Mouse (Mus musculus) MEL (cell line): Measurements from ENCODE around the gene Jdp2. TPM values are rescaled to one million over a fixed set of nuclear protein-coding genes. Genes with fewer than 3 reads are reported as not detected.

Experiments used
- DNase-seq: peaks from one replicate; pipeline ENCODE4 v3.0.0; 2011; ENCODE audit warnings: low read depth, low spot score
- H3K27ac ChIP-seq: 2 replicates; pipeline ENCODE4 v1.5.1; 2012; ENCODE audit warnings: low read depth, mild to moderate bottlenecking, control low read depth, low read length, moderate library complexity; ENCODE audit not compliant: control insufficient read depth
- H3K27me3 ChIP-seq, 2 experiments: fragments of 150-350 bp in 1 of 2; sonication (generic) in 1 of 2; 2 replicates each; pipeline ENCODE4 v1.6.1; 2012; ENCODE audit warnings: low read length in 2 of 2, mild to moderate bottlenecking in 2 of 2, improper control_type of control experiment in 1 of 2, moderate library complexity in 1 of 2; ENCODE audit not compliant: insufficient read depth in 2 of 2, control insufficient read depth in 1 of 2
- H3K36me3 ChIP-seq, 2 experiments: 2 replicates each; pipeline ENCODE4 v1.6.1; 2012 to 2014; ENCODE audit warnings: low read length in 2 of 2, improper control_type of control experiment in 1 of 2, inconsistent platforms in 1 of 2, mild to moderate bottlenecking in 1 of 2; ENCODE audit not compliant: insufficient read depth in 2 of 2, control insufficient read depth in 1 of 2
- H3K4me1 ChIP-seq, 2 experiments: fragments of 150-350 bp in 1 of 2; sonication (generic) in 1 of 2; 2 replicates each; pipeline ENCODE4 v1.6.1; 2012; ENCODE audit warnings: low read length in 2 of 2, improper control_type of control experiment in 1 of 2, mild to moderate bottlenecking in 1 of 2; ENCODE audit not compliant: insufficient read depth in 2 of 2, control insufficient read depth in 1 of 2
- H3K4me3 ChIP-seq, 2 experiments: fragments of 150-350 bp in 1 of 2; sonication (generic) in 1 of 2; 2 replicates each; pipeline ENCODE4 v1.5.1; 2012; ENCODE audit warnings: low read depth in 2 of 2, low read length in 2 of 2, mild to moderate bottlenecking in 2 of 2, moderate library complexity in 2 of 2, control low read depth in 1 of 2, improper control_type of control experiment in 1 of 2; ENCODE audit not compliant: control insufficient read depth in 1 of 2, insufficient read depth in 1 of 2
- H3K79me2 ChIP-seq: 2 replicates; pipeline ENCODE4 v1.6.1; 2012; ENCODE audit warnings: mild to moderate bottlenecking, low read length, moderate library complexity; ENCODE audit not compliant: control insufficient read depth, poor library complexity, insufficient read depth
- H3K9ac ChIP-seq: 2 replicates; pipeline ENCODE4 v1.6.1; 2012; ENCODE audit warnings: low read depth, mild to moderate bottlenecking, control low read depth, low read length, moderate library complexity; ENCODE audit not compliant: control insufficient read depth, poor library complexity, severe bottlenecking
- H3K9me3 ChIP-seq: fragments of 150-350 bp; sonication (generic); replicated peaks from 2 replicates; pipeline ENCODE4 v1.6.1; 2012; ENCODE audit warnings: mild to moderate bottlenecking, low read length, improper control_type of control experiment, moderate library complexity; ENCODE audit not compliant: insufficient read depth
- BHLHE40 ChIP-seq: IDR thresholded peaks from 2 replicates; pipeline ENCODE4 v1.6.1; 2012; ENCODE audit warnings: low read depth, mild to moderate bottlenecking, inconsistent platforms, low read length, improper control_type of control experiment, borderline replicate concordance
- CHD1 ChIP-seq: IDR thresholded peaks from 2 replicates; pipeline ENCODE4 v1.6.1; 2012; ENCODE audit warnings: low read depth, mild to moderate bottlenecking, inconsistent platforms, low read length, improper control_type of control experiment
- CHD2 ChIP-seq: IDR thresholded peaks from 2 replicates; pipeline ENCODE4 v1.6.1; 2011; ENCODE audit warnings: low read length, improper control_type of control experiment
- CTCF ChIP-seq, 3 experiments: IDR thresholded peaks in 2 of 3; conservative IDR thresholded peaks in 1 of 3; 2 replicates each; pipeline ENCODE4 v1.5.1; 2011 to 2012; ENCODE audit warnings: low read length in 3 of 3, low read depth in 2 of 3, mild to moderate bottlenecking in 2 of 3, improper control_type of control experiment in 1 of 3, inconsistent platforms in 1 of 3, mixed read lengths in 1 of 3, moderate library complexity in 1 of 3; ENCODE audit not compliant: control insufficient read depth in 1 of 3, insufficient read depth in 1 of 3, poor library complexity in 1 of 3, severe bottlenecking in 1 of 3
- ELF1 ChIP-seq: IDR thresholded peaks from 2 replicates; pipeline ENCODE4 v1.6.1; 2014; ENCODE audit warnings: low read depth, mild to moderate bottlenecking, inconsistent platforms, low read length, improper control_type of control experiment, moderate library complexity
- EP300 ChIP-seq, 2 experiments: IDR thresholded peaks; 2 replicates each; pipeline ENCODE4 v1.6.1; 2011; ENCODE audit warnings: improper control_type of control experiment in 2 of 2, low read length in 2 of 2, low read depth in 1 of 2, mild to moderate bottlenecking in 1 of 2
- GABPA ChIP-seq: IDR thresholded peaks from 2 replicates; pipeline ENCODE4 v1.6.1; 2012; ENCODE audit warnings: low read depth, mild to moderate bottlenecking, inconsistent platforms, low read length, improper control_type of control experiment, moderate library complexity
- GATA1 ChIP-seq: IDR thresholded peaks from 2 replicates; pipeline ENCODE4 v1.6.1; 2011; ENCODE audit warnings: low read depth, low read length, improper control_type of control experiment
- HCFC1 ChIP-seq: IDR thresholded peaks from 2 replicates; pipeline ENCODE4 v1.6.1; 2012; ENCODE audit warnings: low read depth, mild to moderate bottlenecking, inconsistent platforms, low read length, improper control_type of control experiment, moderate library complexity
- JUND ChIP-seq: IDR thresholded peaks from 2 replicates; pipeline ENCODE4 v1.6.1; 2011; ENCODE audit warnings: low read depth, mild to moderate bottlenecking, improper control_type of control experiment, low read length
- KAT2A ChIP-seq: conservative IDR thresholded peaks from 2 replicates; pipeline ENCODE4 v1.6.1; 2012; ENCODE audit warnings: low read depth, low read length, improper control_type of control experiment, inconsistent platforms
- MAFK ChIP-seq: IDR thresholded peaks from 2 replicates; pipeline ENCODE4 v1.6.1; 2011; ENCODE audit warnings: low read depth, mild to moderate bottlenecking, low read length, improper control_type of control experiment, borderline replicate concordance
- MAZ ChIP-seq: IDR thresholded peaks from 2 replicates; pipeline ENCODE4 v1.6.1; 2012; ENCODE audit warnings: low read depth, mild to moderate bottlenecking, inconsistent platforms, low read length, improper control_type of control experiment
- MEF2A ChIP-seq: IDR thresholded peaks from 2 replicates; pipeline ENCODE4 v1.6.1; 2014; ENCODE audit warnings: low read depth, mild to moderate bottlenecking, inconsistent platforms, low read length, improper control_type of control experiment; ENCODE audit not compliant: poor library complexity, insufficient replicate concordance, severe bottlenecking; ENCODE audit errors: extremely low read depth
- MXI1 ChIP-seq: IDR thresholded peaks from 2 replicates; pipeline ENCODE4 v1.6.1; 2011; ENCODE audit warnings: mild to moderate bottlenecking, low read depth, low read length, improper control_type of control experiment
- MYB ChIP-seq: IDR thresholded peaks from 2 replicates; pipeline ENCODE4 v1.6.1; 2011; ENCODE audit warnings: mild to moderate bottlenecking, low read depth, low read length, improper control_type of control experiment
- MYC ChIP-seq: IDR thresholded peaks from 2 replicates; pipeline ENCODE4 v1.6.1; 2011; ENCODE audit warnings: low read depth, mild to moderate bottlenecking, low read length, improper control_type of control experiment, moderate library complexity
- NRF1 ChIP-seq: IDR thresholded peaks from 2 replicates; pipeline ENCODE4 v1.6.1; 2014; ENCODE audit warnings: low read depth, mild to moderate bottlenecking, inconsistent platforms, low read length, improper control_type of control experiment, moderate library complexity; ENCODE audit not compliant: poor library complexity, insufficient read depth, severe bottlenecking
- POLR2AphosphoS2 ChIP-seq: IDR thresholded peaks from 2 replicates; pipeline ENCODE4 v1.6.1; 2011; ENCODE audit warnings: low read length, improper control_type of control experiment
- SMC3 ChIP-seq: IDR thresholded peaks from 2 replicates; pipeline ENCODE4 v1.6.1; 2011; ENCODE audit warnings: low read depth, low read length, improper control_type of control experiment
- TAL1 ChIP-seq: IDR thresholded peaks from 2 replicates; pipeline ENCODE4 v1.6.1; 2012; ENCODE audit warnings: mild to moderate bottlenecking, inconsistent platforms, low read length, moderate library complexity, mixed read lengths
- TCF12 ChIP-seq: IDR thresholded peaks from 2 replicates; pipeline ENCODE4 v1.6.1; 2014; ENCODE audit warnings: low read depth, mild to moderate bottlenecking, inconsistent platforms, low read length, improper control_type of control experiment, moderate library complexity
- UBTF ChIP-seq: IDR thresholded peaks from 2 replicates; pipeline ENCODE4 v1.6.1; 2012; ENCODE audit warnings: low read depth, mild to moderate bottlenecking, inconsistent platforms, low read length, improper control_type of control experiment, moderate library complexity, borderline replicate concordance; ENCODE audit not compliant: insufficient read depth
- USF2 ChIP-seq, 2 experiments: IDR thresholded peaks; 2 replicates each; pipeline ENCODE4 v1.6.1; 2011 to 2012; ENCODE audit warnings: improper control_type of control experiment in 2 of 2, low read length in 2 of 2, borderline replicate concordance in 1 of 2, inconsistent platforms in 1 of 2, low read depth in 1 of 2, mild to moderate bottlenecking in 1 of 2; ENCODE audit not compliant: insufficient read depth in 1 of 2
- ZC3H11A ChIP-seq: IDR thresholded peaks from 2 replicates; pipeline ENCODE4 v1.6.1; 2012; ENCODE audit warnings: low read depth, mild to moderate bottlenecking, inconsistent platforms, low read length, improper control_type of control experiment
- ZKSCAN1 ChIP-seq: IDR thresholded peaks from 2 replicates; pipeline ENCODE4 v1.6.1; 2012; ENCODE audit warnings: low read depth, mild to moderate bottlenecking, inconsistent platforms, low read length, improper control_type of control experiment, moderate library complexity
- ZMIZ1 ChIP-seq: IDR thresholded peaks from 2 replicates; pipeline ENCODE4 v1.6.1; 2012; ENCODE audit warnings: low read depth, mild to moderate bottlenecking, inconsistent platforms, low read length, improper control_type of control experiment, moderate library complexity
- polyA plus RNA-seq, 2 experiments: library from polyadenylated mRNA; stranded (reverse) in 1 of 2; unstranded in 1 of 2; fragments of >175 nt in 1 of 2; fragments of >200 nt in 1 of 2; gene quantifications; 2 replicates each; pipeline versions ENCODE4 v1.2.1 to v1.2.4; 2012; ENCODE audit warnings: low replicate concordance in 2 of 2, low read depth in 1 of 2; ENCODE audit not compliant: insufficient read length in 2 of 2, insufficient read depth in 1 of 2, missing spikeins in 1 of 2
- total RNA-seq: library from RNA; depleted of rRNA; stranded (reverse); fragments of 300-350 nt; gene quantifications from 2 replicates; pipeline ENCODE4 v1.2.3, GENCODE M21; 2012

Jdp2 gene
- total and polyA plus RNA-seq, 3 experiments = 2.3 to 9.1 TPM; not detected in 1

DNA sequence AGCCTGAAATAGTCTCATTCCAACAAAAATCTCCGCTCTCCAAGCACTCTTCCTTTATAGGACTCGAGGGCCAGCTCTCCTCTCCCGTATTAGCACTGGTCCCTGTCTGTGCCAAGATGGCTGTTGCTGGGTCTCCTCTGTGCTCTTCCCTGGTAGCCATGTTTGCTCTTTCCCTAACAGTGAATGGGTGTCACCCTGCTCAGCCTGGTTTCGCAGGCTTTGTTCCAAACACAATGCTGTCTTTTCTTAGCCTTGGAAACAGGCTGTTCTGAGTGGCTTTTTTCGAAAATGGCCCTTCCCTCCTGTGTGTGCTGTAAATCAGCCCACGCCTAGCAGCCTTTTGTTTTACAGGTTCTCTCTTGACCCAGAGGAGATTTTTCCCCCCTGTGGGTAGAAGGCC lies 22.2 kb downstream of the Jdp2 start:
- Histone ChIP-seq H3K4me3 (no peak overlapping the region), H3K9ac (no peak overlapping the region), H3K36me3 (no peaks in the 10 kb centered on the region), H3K27ac (no peak overlapping the region), H3K27me3 (no peaks in the 10 kb centered on the region), H3K9me3 (no peaks in the 10 kb centered on the region), H3K4me1 (no peaks in the 10 kb centered on the region), H3K79me2 (no peaks in the 10 kb centered on the region)
- TF ChIP-seq NRF1 (no peak), EP300 (IDR thresholded peaks at IDR 0.05; ENCODE audit: low read depth in 1 of 2, low read length in 2 of 2) (no peak), USF2 (IDR thresholded peaks at IDR 0.05; ENCODE audit: borderline replicate concordance in 1 of 2, insufficient read depth in 1 of 2, low read depth in 1 of 2, low read length in 2 of 2) (no peak)
- DNase-seq = no peak

DNA sequence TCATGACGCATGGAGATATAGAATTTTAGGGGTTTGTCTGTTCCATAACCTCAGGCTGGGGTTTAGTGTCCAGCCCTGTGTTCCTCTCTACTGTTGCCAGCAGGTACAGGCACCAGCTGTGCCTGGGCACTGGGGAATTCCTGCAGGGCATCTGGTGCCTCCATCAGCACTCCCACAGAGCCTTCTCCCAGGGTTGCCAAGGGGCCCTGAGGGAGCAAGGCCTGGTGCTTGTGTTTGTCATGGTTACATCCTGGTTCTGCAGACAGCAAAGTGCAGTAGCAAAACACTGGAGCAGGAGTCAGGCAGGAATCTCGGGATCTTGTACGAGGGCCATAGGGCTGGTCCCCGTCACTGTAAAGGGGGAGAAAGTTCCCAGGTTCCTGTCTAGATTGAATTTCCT lies 22.8 kb downstream of the Jdp2 start:
- H3K36me3 ChIP-seq = no peaks in the 10 kb centered on the region

DNA sequence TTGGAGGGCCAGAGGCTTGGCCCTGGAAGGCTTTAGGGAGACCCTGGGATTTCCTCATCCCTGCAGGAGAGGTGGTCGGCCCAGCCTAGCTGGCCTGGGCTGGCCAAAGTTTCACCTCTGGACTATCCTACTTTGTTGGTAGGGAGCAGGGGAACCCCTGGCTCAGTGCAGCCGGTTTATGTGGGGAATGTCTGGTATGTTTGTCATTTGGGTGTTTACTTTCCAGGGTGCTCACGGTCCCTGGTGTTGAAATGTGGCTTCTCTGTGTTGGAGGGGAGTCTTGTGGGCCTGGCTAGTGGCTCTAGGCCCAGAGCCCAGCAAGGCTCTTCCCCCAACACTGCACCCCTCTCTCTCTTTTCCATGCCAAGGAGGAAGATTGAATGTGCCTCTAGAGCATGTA lies 24.9 kb downstream of the Jdp2 start:
- no peak overlapping the region for H3K9ac ChIP-seq
- H3K36me3 ChIP-seq = no peaks in the 10 kb centered on the region
- H3K79me2 ChIP-seq = no peaks in the 10 kb centered on the region
- H3K9me3 ChIP-seq = no peaks in the 10 kb centered on the region
- no peak overlapping the region for H3K4me3 ChIP-seq
- H3K4me1 ChIP-seq = no peaks in the 10 kb centered on the region
- DNase-seq = no peak
- H3K27me3 ChIP-seq = no peaks in the 10 kb centered on the region
- H3K27ac ChIP-seq = no peak overlapping the region
- TF ChIP-seq BHLHE40 (no peak), JUND (no peak), CHD2 (no peak), CHD1 (no peak), SMC3 (no peak), NRF1 (no peak), UBTF (no peak), MEF2A (no peak), GABPA (no peak), ZKSCAN1 (no peak), MXI1 (no peak), EP300 (IDR thresholded peaks at IDR 0.05; ENCODE audit: low read depth in 1 of 2, low read length in 2 of 2) (no peak), ZC3H11A (no peak), MAZ (no peak)

More for the DNA sequence above, 22.8 kb downstream of the Jdp2 start:
- Histone ChIP-seq H3K27me3 (no peaks in the 10 kb centered on the region), H3K79me2 (no peaks in the 10 kb centered on the region), H3K9ac (no peak overlapping the region), H3K4me1 (no peaks in the 10 kb centered on the region), H3K4me3 (no peak overlapping the region), H3K27ac (no peak overlapping the region), H3K9me3 (no peaks in the 10 kb centered on the region)
- no peak for TF ChIP-seq KAT2A
- no peak for TF ChIP-seq ZMIZ1
- no peak for TF ChIP-seq GATA1
- no peak for TF ChIP-seq TAL1
- TF ChIP-seq EP300 (IDR thresholded peaks at IDR 0.05; ENCODE audit: low read depth in 1 of 2, low read length in 2 of 2) = no peak
- TF ChIP-seq ELF1 = no peak
- no peak for TF ChIP-seq ZC3H11A
- TF ChIP-seq ZKSCAN1 = no peak
- TF ChIP-seq MYB = no peak
- no peak for TF ChIP-seq POLR2AphosphoS2
- TF ChIP-seq TCF12 = no peak
- TF ChIP-seq CTCF (IDR thresholded peaks at IDR 0.05 in 2 of 3, conservative IDR thresholded peaks at IDR 0.05 in 1 of 3; ENCODE audit: control insufficient read depth in 1 of 3, insufficient read depth in 1 of 3, low read depth in 2 of 3, low read length in 3 of 3, poor library complexity in 1 of 3, severe bottlenecking in 1 of 3) = no peak
- no peak for TF ChIP-seq CHD2
- TF ChIP-seq HCFC1 = no peak
- no peak for TF ChIP-seq MAFK
- TF ChIP-seq USF2 (IDR thresholded peaks at IDR 0.05; ENCODE audit: borderline replicate concordance in 1 of 2, insufficient read depth in 1 of 2, low read depth in 1 of 2, low read length in 2 of 2) = no peak
- no peak for TF ChIP-seq SMC3
- no peak for TF ChIP-seq BHLHE40
- TF ChIP-seq MYC = no peak
- no peak for TF ChIP-seq GABPA
- DNase-seq = no peak
